Mouse (Mus musculus): ENCODE measurements around the gene Gm10135.
"Not testable (repeated sequence)": the region's sequence is repeated elsewhere in the genome, so short reads cannot be mapped to it uniquely, and the experiment has no call there.

The Gm10135 gene

DNA sequence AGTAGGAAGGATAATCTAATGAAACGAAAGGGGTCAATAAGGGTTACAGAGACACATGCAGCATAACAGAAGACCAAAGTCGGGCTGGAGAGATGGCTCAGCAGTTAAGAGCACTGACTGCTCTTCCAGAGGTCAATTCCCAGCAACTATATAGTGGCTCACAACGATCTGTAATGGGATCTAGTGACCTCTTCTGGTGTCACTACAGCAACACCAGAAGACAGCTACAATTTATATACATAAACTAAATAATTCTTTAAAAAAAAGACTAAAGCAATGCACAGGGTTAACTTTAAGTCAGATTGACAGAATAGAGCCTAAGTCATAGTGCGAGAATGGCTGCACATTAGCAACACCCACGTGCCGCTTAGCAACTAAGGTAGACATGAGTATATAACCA lies 14.4 kb downstream of the Gm10135 start:
- DNase-seq (ENCODE audit: low read depth) = no peak

DNA sequence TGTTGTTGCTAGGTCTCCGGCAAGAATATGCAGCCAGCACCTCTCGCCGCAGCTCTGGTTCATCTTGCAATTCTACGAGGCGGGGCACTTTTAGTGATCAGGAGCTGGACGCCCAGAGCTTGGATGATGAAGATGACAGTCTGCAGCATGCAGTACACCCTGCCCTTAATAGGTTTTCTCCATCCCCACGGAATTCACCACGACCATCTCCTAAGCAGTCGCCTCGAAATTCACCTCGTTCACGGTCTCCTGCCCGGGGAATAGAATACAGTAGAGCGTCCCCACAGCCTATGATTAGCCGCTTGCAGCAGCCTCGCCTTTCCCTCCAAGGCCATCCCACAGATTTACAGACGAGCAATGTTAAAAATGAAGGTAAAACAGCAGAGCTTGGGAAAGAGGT lies 17.2 kb downstream of the Gm10135 start:
- DNase-seq (ENCODE audit: low read depth) = no peak

DNA sequence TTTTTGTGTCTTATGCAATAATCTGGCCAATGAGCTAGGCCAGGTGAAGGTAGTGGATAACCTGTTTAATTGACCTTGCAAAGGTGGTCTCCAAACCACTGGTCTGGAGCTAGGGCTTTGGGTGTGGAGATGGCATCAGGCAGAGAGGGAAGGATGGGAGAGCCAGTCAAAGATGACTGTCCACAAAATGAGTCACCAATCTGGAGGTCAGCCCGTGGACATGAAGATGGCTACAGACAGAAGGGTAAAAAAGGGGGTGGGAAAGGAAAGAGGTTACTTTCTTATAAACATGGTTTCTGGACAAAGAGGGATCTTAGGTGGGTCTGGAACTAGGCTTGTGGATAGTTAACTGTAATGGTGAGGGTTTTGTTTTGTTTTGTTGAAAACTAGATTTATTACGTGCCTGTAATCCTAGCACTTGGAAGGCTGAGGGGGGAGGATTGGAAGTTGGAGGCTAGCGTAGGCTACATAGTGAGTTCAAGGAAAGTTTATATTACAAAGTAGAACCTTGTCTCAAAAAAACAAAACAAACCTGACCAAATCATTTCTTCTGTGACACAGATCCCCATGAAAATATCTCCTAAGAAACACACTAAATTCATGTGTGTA lies 20.4 kb downstream of the Gm10135 start:
- peak; percentile 30 for DNase-seq (ENCODE audit: low read depth)

DNA sequence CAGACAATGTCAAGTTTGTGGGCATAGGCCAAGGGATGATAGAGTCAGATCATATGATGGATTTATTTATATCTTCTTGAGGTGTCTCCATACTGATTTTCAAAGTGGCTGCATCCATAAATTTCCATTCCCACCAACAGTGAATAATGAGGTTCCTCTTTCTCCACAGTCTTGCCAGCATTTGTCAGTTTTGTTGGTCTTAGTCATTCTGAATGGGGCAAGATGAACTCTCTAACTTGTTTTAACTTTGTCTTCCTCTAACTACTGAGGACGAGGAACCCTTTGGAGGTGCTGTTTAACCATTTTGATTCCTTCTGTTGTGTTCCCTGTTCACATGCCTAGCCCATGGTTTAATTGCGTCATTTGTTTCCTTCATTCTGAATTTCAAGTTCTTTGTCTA lies 24.2 kb downstream of the Gm10135 start:
- no peak for DNase-seq (ENCODE audit: low read depth)

DNA sequence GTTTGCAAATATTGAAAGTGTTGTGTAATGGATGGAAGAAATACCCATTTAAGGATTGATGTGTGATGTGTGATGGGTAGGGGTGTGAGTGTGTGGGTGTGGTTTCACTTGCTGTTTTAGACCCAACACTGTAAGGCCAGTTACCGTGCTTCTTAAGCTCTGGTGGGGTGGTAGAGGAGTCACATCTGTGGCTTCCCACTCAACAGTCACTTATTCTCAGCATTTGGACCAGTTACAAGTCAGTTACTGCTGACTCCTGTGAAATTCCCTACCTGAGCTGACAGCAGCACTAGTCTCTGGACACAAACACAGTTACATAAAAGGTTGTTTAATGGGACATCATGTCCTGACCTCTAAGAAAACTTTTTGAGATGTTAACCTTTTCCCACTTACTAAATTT lies 26.4 kb downstream of the Gm10135 start:
- DNase-seq (ENCODE audit: low read depth) = no peak

DNA sequence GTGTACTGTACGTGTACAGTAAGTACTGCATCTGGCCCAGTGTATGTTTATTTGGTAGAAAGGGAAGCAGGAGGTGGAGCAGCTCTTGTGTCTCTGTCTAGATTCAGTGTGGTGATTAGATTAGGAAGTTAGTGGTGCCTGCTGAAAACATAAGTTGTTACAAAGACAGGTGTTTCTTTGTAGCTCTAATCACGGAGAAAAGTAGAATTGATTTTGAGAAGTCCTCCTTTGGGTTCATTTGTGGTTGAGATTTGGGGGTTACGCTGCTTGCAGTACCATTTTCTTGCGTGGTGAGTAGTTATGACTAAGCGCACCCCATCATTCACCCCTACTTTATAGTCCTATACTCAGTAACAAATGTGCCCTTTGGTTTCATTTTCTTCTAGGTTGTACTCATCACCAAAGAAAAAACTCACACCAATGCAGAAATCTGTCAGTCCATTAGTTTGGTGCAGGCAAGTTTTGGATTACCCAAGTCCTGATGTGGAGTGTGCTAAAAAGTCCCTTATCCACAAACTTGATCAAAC lies 33.5 kb downstream of the Gm10135 start:
- no peak for DNase-seq (ENCODE audit: low read depth)

DNA sequence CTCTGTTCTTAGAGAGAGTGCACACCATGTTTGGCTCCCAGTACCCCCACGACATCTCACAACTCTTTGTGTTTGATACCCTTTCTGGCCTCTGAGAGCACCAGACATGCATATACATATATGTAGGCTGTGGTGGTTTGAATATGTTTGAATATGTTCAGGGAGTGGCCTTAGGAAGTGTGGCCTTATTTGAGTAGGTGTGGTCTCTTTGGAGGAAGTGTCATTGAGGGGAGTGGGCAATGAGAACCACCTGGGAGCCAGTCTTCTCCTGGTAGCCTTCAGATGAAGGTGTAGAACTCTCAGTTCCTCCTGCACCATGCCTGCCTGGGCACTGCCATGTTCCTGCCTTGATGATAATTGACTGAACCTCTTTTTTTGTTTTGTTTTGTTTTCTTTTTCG lies 35.2 kb downstream of the Gm10135 start:
- no peak for DNase-seq (ENCODE audit: low read depth)

DNA sequence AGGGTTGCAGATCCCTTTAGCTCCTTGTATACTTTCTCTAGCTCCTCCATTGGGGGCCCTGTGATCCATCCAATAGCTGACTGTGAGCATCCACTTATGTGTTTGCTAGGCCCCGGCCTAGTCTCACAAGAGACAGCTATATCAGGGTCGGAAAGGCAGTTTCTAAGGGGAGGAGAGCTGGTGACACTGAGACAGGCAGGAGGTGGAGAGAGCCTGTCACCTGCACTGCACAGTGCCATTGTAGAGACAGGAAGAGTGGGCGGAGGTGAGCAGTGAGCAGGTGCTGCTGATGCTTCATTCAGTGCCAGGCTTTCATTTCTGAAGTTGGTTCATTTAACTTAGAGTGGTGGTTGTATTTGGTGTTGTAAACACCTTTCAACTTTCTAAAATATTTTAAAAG lies 36.1 kb downstream of the Gm10135 start:
- not testable (repeated sequence) for DNase-seq (ENCODE audit: low read depth)

DNA sequence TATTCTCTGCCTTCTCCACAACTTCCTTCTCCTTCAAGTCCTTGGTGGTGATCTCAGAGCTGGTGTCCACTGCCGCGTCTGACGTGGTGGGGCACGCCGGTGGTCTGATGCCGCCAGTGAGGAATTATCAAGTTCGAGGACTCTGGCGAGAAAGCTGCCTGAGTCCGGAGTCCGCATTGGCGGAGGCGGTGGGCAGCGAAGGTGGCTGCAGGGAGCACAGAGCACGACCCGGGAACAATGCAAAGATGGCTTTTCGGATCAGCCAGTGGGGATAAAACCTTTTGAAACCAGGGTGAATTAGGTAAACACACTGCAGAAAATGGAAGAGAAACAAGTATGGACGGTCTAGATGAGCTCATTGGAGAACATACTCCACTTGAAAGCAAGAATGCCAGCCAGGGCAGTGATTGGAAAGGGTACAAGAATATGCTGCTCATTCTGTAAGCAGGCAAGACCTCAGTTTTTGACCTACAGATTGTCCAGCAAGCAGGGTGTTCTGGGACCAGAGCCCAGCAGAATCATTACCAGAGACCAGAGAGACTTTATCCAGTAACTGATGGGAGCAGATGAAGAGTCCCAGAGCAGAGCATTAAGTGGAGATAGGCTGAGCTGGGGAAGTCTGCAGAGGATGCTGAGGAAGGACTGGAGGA lies 41.4 kb downstream of the Gm10135 start:
- DNase-seq (ENCODE audit: low read depth) = no peak

DNA sequence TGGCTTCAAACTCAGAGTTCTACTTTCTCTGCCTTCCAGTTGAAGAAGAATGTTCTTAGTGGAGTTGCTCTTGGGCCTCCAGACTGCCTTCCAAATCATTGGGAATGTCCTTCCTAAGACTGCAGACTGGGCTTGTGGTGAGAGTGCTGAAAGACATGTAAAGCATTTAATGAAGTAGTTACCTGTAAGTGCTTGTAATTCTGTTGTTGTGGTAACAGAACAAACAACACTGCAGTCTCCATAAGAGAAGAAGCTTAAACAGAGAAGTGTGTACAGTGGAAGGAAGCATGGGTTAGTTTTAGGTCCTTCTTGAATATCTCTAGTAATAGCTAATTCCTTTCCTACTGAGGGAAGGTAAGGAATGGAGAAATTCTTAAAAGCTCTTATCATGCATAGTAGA lies 47.4 kb downstream of the Gm10135 start:
- no peak for DNase-seq (ENCODE audit: low read depth)

DNA sequence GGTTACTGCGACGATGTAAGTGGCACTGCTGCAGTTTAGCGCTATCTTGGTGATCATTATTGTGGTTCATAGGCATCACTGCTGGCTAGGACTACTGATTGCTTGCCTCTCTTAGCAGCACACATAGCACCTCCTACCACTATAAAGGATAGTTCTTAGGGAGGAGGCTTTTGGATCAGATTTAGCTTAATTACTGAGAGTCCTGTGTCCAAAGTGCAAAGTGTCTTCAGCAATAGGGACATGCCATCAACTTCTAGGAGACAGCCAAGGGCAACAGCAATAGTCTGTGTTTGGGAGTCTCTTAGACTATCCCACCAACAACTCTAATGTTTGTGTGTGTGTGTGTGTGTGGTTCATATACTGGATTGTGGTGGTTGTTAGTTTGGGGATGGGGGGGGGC lies 51.7 kb downstream of the Gm10135 start:
- no peak for DNase-seq (ENCODE audit: low read depth)

DNA sequence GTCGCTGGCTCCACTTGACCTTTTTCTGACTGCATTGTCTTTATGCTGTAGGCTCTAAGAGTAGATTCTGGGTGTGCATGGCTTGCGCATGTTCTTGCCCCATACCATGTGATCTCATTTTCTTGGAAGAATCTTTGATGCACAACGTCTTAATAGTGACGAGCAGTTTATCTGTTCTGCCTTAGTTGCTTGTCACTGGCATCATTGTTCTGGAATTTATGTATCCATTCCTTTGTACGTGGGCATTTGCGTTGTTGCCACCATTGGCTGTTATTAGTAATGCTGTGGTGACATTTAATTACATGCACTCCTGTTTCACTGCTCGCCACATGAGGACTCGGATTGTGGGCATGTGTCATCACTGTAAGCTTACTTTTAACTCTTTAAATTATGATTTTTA lies 53.3 kb downstream of the Gm10135 start:
- no peak for DNase-seq (ENCODE audit: low read depth)

DNA sequence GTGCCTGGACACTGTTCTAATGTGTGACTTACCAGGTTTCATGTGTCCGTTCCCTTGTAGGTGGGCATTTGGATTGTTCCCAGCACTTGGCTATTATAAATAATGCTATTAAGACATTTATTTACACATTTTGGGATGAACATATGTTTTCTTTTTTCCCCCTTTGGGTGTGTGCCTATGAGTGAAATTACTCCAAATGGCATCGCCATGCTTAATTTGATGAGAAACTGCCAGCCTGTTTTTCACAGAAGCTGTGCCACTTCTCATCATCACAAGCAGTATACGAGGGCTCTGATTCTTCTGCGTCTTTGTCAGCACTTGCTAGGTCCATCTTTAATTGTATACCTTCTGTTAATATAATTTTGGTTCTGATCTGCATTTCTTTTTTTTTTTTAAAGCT lies 54.1 kb downstream of the Gm10135 start:
- DNase-seq (ENCODE audit: low read depth) = no peak

DNA sequence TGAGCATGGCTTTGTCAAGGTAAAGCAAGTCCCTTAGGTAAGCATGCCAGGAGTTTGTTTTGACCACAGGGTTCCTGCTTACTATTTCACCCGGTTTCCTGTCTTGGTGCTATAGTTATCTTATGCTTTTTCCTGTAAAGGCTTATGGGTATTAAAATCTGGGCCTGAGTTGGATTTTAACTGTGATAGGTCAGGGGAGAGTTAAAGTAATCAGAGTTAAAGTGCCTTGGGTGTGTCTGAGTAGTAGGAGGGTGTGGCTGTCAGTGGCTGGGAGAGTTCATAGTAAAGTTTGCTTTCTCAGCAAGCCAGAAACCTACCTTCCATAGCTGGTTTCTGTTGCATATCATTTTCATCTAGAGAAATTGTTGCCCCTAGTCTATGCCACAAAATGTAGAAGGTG lies 57.7 kb downstream of the Gm10135 start:
- DNase-seq (ENCODE audit: low read depth) = no peak

DNA sequence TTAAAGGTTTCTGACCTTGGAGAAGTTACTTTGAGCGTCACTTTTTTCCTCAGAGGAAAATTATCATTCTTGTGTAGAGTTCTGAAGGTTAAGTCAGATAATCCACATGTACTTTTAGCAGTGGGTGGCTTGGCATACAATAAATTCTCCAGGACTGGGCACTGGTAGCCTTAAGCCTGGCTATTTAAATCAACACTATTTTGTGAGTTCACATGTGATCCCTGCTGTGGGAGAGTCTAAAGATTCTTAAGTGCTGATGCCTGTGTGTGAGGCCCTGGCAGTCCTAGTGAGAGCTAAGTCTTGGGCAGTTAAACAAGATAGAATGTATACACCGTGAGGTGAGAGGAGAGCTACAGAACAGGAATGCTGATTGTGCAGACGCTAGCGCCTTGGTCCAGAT lies 58.5 kb downstream of the Gm10135 start:
- DNase-seq (ENCODE audit: low read depth) = peak; percentile 37
